Mouse (Mus musculus) spleen, postnatal 14 days (tissue): Measurements from ENCODE around the gene Tmem52b.

Experiments used
- DNase-seq, 2 experiments: peaks; one replicate each; pipeline ENCODE4 v3.0.0; 2021 to 2022; ENCODE audit warnings: low spot score in 2 of 2

Tmem52b gene

GRCm38 (mm10) chr6:129532556-129532941 is 20.2 kb downstream of the Tmem52b start:
- DNase-seq = no peak

GRCm38 (mm10) chr6:129532942-129533860 is 20.8 kb downstream of the Tmem52b start, which contains the start of gene Gabarapl1:
Gabarapl1 (plus strand) TSS chr6:129533160.
- peak; percentile 45 to 52 for DNase-seq

- DNase-seq = no peak
Observed at GRCm38 (mm10) chr6:129534057-129534456, 21.7 kb downstream of the Tmem52b start.

GRCm38 (mm10) chr6:129534627-129535190 is 22.4 kb downstream of the Tmem52b start:
- no peak for DNase-seq

GRCm38 (mm10) chr6:129535723-129536122 is 23.4 kb downstream of the Tmem52b start:
- DNase-seq = no peak

GRCm38 (mm10) chr6:129538555-129538954 is 26.2 kb downstream of the Tmem52b start:
- DNase-seq = no peak

- no peak for DNase-seq
Observed at GRCm38 (mm10) chr6:129541931-129542330, 29.6 kb downstream of the Tmem52b start.

- no peak for DNase-seq
Observed at GRCm38 (mm10) chr6:129542540-129542939, 30.2 kb downstream of the Tmem52b start.

GRCm38 (mm10) chr6:129543709-129544606 is 31.6 kb downstream of the Tmem52b start:
- DNase-seq = peak in 1 of 2 experiments; percentile 26

GRCm38 (mm10) chr6:129547277-129547676 is 34.9 kb downstream of the Tmem52b start:
- DNase-seq = no peak

GRCm38 (mm10) chr6:129548009-129548408 is 35.7 kb downstream of the Tmem52b start:
- no peak for DNase-seq

- DNase-seq = no peak
Observed at GRCm38 (mm10) chr6:129557298-129558023, 45.1 kb downstream of the Tmem52b start.

- peak; percentile 34 to 55 for DNase-seq
Observed at GRCm38 (mm10) chr6:129558946-129559640, 46.7 kb downstream of the Tmem52b start.

- DNase-seq = no peak
Observed at GRCm38 (mm10) chr6:129559641-129560027, 47.3 kb downstream of the Tmem52b start.

- DNase-seq = no peak
Observed at GRCm38 (mm10) chr6:129565257-129565656, 52.9 kb downstream of the Tmem52b start.
